Mouse (Mus musculus) C2C12 (cell line): Measurements from ENCODE around the gene Slc48a1.

Experiments
- CEBPB ChIP-seq: IDR thresholded peaks from one replicate; pipeline ENCODE4 v1.6.1; 2011; ENCODE audit warnings: low read depth, mild to moderate bottlenecking, control low read depth, moderate library complexity
- CTCF ChIP-seq: IDR thresholded peaks from one replicate; pipeline ENCODE4 v1.5.1; 2011; ENCODE audit not compliant: control insufficient read depth, insufficient read depth, insufficient read length
- FOSL1 ChIP-seq: IDR thresholded peaks from one replicate; pipeline ENCODE4 v1.8.0; 2011; ENCODE audit warnings: mild to moderate bottlenecking, low read length; ENCODE audit not compliant: poor library complexity, insufficient read depth, severe bottlenecking
- MAX ChIP-seq: IDR thresholded peaks from one replicate; pipeline ENCODE4 v1.6.1; 2011; ENCODE audit warnings: mild to moderate bottlenecking, control low read depth
- MYOD1 ChIP-seq: IDR thresholded peaks from one replicate; pipeline ENCODE4 v1.6.1; 2011; ENCODE audit warnings: low read depth; ENCODE audit not compliant: control insufficient read depth, insufficient read length
- MYOG ChIP-seq: IDR thresholded peaks from one replicate; pipeline ENCODE4 v1.6.1; 2011; ENCODE audit not compliant: control insufficient read depth, insufficient read length; ENCODE audit errors: extremely low read depth
- USF1 ChIP-seq: IDR thresholded peaks from one replicate; pipeline ENCODE4 v1.6.1; 2011; ENCODE audit warnings: low read depth, mild to moderate bottlenecking, control low read depth, moderate library complexity

DNA sequence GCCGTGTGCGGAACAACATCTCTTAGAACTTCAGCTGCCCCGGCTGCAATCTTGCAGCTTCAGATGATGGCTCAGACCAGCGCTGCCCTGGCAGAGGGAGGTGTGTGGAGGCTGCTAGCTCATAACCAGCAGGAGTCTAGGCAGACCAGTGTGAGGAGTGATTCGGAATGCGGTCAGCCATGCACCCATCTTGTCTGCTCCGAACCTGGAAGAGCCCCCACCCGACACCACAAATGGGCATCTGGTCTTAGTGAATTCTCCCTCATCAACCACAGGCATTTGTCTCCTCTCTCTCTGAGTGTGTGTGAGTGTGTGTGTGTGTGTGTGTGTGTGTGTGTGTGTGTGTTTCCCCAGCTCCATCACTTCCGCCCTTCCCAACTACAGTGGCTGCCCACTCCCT is 41.6 kb downstream of the Slc48a1 start:
- TF ChIP-seq CTCF: no peak
- no peak for TF ChIP-seq MYOD1
- no peak for TF ChIP-seq MAX
- TF ChIP-seq FOSL1: no peak
- TF ChIP-seq MYOG: no peak
- TF ChIP-seq USF1: no peak
- TF ChIP-seq CEBPB: no peak
